Mouse (Mus musculus) midbrain, postnatal 0 days (tissue): ENCODE data around the gene 9230102O04Rik. TPM values are rescaled to one million over a fixed set of nuclear protein-coding genes. Genes with fewer than 3 reads are reported as not detected.

ENCODE experiments used
- ATAC-seq: fragments of 200-750 bp; cut with Nextera tagmentation; 2 replicates; pipeline ENCODE4 v1.8.0; 2017; ENCODE audit warnings: moderate number of reproducible peaks, mild to moderate bottlenecking, moderate TSS enrichment, moderate library complexity; ENCODE audit not compliant: low FRiP score
- DNase-seq: peaks from one replicate; pipeline ENCODE4 v3.0.0-alpha.2; 2015; ENCODE audit warnings: low spot score
- H3K27ac ChIP-seq: fragments of 300-500 bp; sonication (generic); 2 replicates; pipeline ENCODE4 v1.5.1; 2014; ENCODE audit warnings: low read depth, mild to moderate bottlenecking, low read length, mixed read lengths
- H3K27me3 ChIP-seq: fragments of 300-500 bp; sonication (generic); 2 replicates; pipeline ENCODE4 v1.6.1; 2014; ENCODE audit warnings: low read length, control low read depth, mixed read lengths; ENCODE audit not compliant: insufficient read depth
- H3K36me3 ChIP-seq: fragments of 300-500 bp; sonication (generic); 2 replicates; pipeline ENCODE4 v1.6.1; 2014; ENCODE audit warnings: low read length, control low read depth, mixed read lengths; ENCODE audit not compliant: insufficient read depth
- H3K4me1 ChIP-seq: fragments of 300-500 bp; sonication (generic); 2 replicates; pipeline ENCODE4 v1.6.1; 2014; ENCODE audit warnings: mild to moderate bottlenecking, control low read depth, antibody characterized with exemption, low read length, mixed read lengths; ENCODE audit not compliant: insufficient read depth
- H3K4me2 ChIP-seq: fragments of 300-500 bp; sonication (generic); 2 replicates; pipeline ENCODE4 v1.6.1; 2014; ENCODE audit warnings: low read depth, mild to moderate bottlenecking, low read length, mixed read lengths; ENCODE audit not compliant: poor library complexity, severe bottlenecking
- H3K4me3 ChIP-seq: fragments of 300-500 bp; sonication (generic); 2 replicates; pipeline ENCODE4 v1.5.1; 2014; ENCODE audit warnings: low read depth, mild to moderate bottlenecking, low read length, moderate library complexity
- H3K9ac ChIP-seq: fragments of 300-500 bp; sonication (generic); replicated peaks from 2 replicates; pipeline ENCODE4 v1.6.1; 2014; ENCODE audit warnings: mild to moderate bottlenecking, low read length, moderate library complexity, mixed read lengths; ENCODE audit not compliant: poor library complexity, severe bottlenecking
- H3K9me3 ChIP-seq: fragments of 300-500 bp; sonication (generic); 2 replicates; pipeline ENCODE4 v1.6.1; 2016; ENCODE audit warnings: low read length, control low read depth
- CTCF ChIP-seq: IDR thresholded peaks from 2 replicates; pipeline ENCODE4 v1.5.1; 2016; ENCODE audit warnings: antibody characterized with exemption, mild to moderate bottlenecking
- WGBS: fragments of 180-500 bp; shearing (Covaris S2); extraction: QIAGEN DNeasy Blood & Tissue Kit; methylation state at CpG from one replicate; pipeline ENCODE4 v1.1.7; 2014; 5-methylcytosine and 5-hydroxymethylcytosine counted together
- polyA plus RNA-seq: library from polyadenylated mRNA; unstranded; fragments of >200 nt; fragmentation: Nextera tagmentation; extraction: Ambion mirVana; gene quantifications from 2 replicates; pipeline ENCODE4 v1.2.1, GENCODE M21; 2015
- total RNA-seq: library from RNA; depleted of rRNA; stranded (reverse); fragments of >200 nt; gene quantifications from 2 replicates; pipeline ENCODE4 v1.2.3, GENCODE M21; 2014

Gene 9230102O04Rik
- total and polyA plus RNA-seq, 2 experiments from 2014 or later: 0.77 to 2.2 TPM

DNA sequence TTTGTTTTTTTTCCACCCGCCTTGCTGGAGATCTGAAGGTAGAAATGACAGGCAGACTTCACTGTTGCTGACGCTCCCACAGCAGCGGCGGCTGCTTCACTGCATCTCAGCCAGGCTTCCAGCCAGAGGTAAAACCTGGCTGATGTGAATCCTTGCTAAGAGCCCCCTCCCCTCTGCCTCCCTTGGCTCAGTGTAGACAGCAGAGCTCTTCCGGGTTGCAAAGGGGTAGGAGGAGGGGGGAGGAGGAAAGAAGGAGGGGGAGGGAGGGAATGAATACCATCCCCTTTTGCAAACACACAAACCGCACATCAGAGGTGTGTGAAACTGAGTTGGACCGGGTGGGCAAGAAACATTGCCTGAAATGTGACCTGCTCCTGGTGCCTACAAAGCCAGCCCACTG lies 1.7 kb downstream of the 9230102O04Rik start:
- H3K4me2 ChIP-seq: peak overlapping the region; percentile 71
- H3K4me1 ChIP-seq: no peaks in the 10 kb centered on the region
- peak; percentile 29; the same call in 1 of the 2 replicates for ATAC-seq
- H3K9me3 ChIP-seq: no peaks in the 10 kb centered on the region
- DNase-seq: no peak
- H3K36me3 ChIP-seq: no peaks in the 10 kb centered on the region
- WGBS: 2% methylated on average over 7 of the region's 7 CpGs
- TF ChIP-seq CTCF: no peak
- H3K27ac ChIP-seq: peak overlapping the region; percentile 83
- H3K27me3 ChIP-seq: peaks cover 50% of the 10 kb centered on the region
- H3K9ac ChIP-seq: peak overlapping the region; percentile 61
- peak overlapping the region; percentile 43 for H3K4me3 ChIP-seq

DNA sequence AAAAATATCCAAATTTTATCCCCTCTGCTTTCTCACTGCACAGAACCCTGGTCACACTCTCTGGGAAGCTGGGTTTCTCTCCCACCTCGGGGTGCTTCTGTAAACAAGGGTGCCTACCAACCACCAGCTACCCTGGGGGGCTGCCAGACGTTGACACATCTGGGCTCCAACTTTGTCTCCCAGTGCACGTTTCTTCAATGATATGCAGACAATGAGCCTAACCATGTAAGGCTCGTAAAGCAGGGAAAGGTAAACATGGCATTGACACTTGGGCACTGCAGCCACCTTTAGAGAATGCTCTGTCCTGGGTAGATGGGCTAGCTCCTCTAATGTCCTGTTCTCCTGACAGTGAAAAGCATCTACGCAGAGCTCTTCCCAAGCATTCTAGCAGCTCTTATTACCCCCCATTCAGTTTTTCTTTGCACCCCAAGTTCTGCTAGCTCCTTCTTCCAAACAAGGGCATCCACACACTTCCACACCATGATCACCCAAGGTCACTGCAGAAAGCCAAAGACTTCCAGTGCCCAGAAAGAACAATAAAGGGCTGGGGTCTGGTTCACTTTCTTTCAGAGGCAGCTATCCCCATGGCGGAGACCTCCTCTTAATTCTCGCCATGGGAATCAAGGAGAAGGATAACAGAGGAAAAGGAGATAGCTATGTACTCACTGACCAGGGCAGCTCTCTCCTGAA lies 2.3 kb downstream of the 9230102O04Rik start:
- DNase-seq: no peak
- Histone ChIP-seq H3K36me3 (no peaks in the 10 kb centered on the region), H3K4me3 (peak overlapping the region; percentile 43), H3K4me2 (peak overlapping the region; percentile 71), H3K4me1 (no peaks in the 10 kb centered on the region), H3K9me3 (no peaks in the 10 kb centered on the region), H3K9ac (peak overlapping the region; percentile 61), H3K27me3 (peaks cover 47% of the 10 kb centered on the region), H3K27ac (peak overlapping the region; percentile 83)
- 4% methylated on average over 7 of the region's 7 CpGs for WGBS
- ATAC-seq: no peak
- TF ChIP-seq CTCF: no peak

DNA sequence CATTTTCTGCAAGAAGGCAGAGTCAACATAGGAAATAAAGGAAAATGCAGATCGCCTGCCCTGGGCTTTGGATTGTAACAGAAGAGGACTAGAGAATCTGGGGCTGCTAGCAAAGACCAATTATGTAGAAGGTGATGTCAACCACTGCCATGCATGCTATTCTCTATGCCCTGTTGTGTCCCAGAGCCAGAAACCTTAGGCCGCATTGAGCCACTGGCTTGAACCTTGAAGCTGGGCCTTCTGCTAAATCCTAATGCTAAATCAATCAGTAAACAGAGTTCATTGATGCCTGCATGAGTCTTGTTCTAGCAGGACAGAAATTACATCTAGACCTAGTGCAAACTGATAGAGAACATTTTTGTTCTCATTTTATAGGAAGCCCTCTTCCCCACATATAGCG lies 3.3 kb downstream of the 9230102O04Rik start:
- Histone ChIP-seq H3K27ac (peak overlapping the region; percentile 83), H3K4me3 (peak overlapping the region; percentile 43)
- no peak for DNase-seq

DNA sequence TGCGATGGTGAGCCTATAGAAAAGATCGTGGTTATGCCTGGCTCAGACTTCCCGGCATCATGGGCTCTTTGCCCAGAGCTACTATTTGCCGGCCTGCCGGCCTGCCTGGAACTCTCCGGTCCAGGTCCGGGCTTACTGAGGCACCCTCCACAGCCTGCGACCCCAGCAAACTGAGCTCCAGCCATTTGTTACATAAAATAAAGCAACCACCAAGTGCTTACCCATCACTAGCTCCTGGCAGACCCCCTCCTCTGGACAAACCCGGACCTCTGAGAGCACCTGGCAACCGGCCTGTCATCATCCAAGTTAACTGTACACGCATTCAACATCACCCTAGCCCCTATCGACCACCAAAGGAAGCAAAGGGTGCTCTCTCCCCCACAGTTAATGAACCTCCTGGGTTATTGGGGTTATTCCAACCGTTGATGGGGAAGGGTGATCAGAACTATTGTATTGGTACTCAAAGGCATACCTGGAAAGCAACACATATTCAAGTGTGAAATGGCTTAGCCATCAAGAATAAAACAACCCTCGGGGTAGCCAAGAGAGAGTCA lies 4.0 kb downstream of the 9230102O04Rik start:
- Histone ChIP-seq H3K36me3 (no peaks in the 10 kb centered on the region), H3K9me3 (no peaks in the 10 kb centered on the region), H3K4me1 (no peaks in the 10 kb centered on the region), H3K4me3 (peak overlapping the region; percentile 43), H3K9ac (peak overlapping the region; percentile 61), H3K4me2 (peak overlapping the region; percentile 71), H3K27ac (peak overlapping the region; percentile 83), H3K27me3 (peaks cover 43% of the 10 kb centered on the region)
- no peak for DNase-seq
- WGBS: 4% methylated on average over 14 of the region's 14 CpGs
- no peak for TF ChIP-seq CTCF
- no peak for ATAC-seq

More for the DNA sequence above, 3.3 kb downstream of the 9230102O04Rik start:
- Histone ChIP-seq H3K4me1 (no peaks in the 10 kb centered on the region), H3K27me3 (peaks cover 44% of the 10 kb centered on the region), H3K36me3 (no peaks in the 10 kb centered on the region), H3K9ac (peak overlapping the region; percentile 61), H3K4me2 (peak overlapping the region; percentile 71), H3K9me3 (no peaks in the 10 kb centered on the region)
- no peak for ATAC-seq
- WGBS: 12% methylated on average over 3 of the region's 3 CpGs
- TF ChIP-seq CTCF: no peak

DNA sequence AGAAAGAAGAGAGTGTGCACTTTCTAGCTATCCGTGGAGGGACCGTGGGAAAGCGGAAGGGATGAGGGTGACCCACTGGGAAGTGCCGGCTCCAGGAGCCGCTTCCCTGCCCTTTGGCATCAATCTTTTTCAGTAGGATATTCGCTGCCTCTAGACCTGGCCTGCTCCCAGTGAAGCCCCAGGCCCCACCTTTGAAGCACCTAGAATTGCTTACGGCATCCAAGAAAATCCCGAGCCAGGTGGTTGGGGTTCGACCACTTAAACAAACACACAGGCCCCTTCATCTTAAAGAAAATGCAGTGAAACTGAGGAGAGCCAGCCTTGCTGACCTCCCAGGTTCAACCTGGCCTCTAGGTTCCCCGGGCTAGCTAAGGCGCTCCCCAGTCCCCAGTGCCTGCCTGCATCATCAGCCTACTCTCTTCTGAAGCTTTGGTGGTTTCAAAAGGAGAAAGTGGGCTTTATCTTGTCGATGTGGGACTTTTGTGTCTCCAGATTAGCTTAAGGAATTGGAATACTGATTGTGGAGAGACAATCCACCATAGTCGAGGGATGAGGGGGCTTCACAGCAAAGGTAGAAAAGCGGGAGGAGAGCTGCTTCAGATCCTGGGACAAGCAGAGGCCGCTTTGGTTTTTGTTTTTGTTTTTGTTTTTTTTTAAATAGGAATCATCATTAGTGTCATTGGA lies 4.7 kb downstream of the 9230102O04Rik start:
- Histone ChIP-seq H3K9me3 (no peaks in the 10 kb centered on the region), H3K36me3 (no peaks in the 10 kb centered on the region), H3K9ac (peak overlapping the region; percentile 61), H3K4me3 (peak overlapping the region; percentile 43), H3K4me1 (no peaks in the 10 kb centered on the region), H3K27me3 (peaks cover 37% of the 10 kb centered on the region), H3K4me2 (peak overlapping the region; percentile 71), H3K27ac (peak overlapping the region; percentile 83)
- no peak for ATAC-seq
- no peak for TF ChIP-seq CTCF
- WGBS: under 1% methylated on average over 15 of the region's 15 CpGs
- no peak for DNase-seq
